Mouse (Mus musculus) liver, embryonic 14.5 days (tissue): ENCODE measurements around the gene Cep19. TPM values are rescaled to one million over a fixed set of nuclear protein-coding genes. Genes with fewer than 3 reads are reported as not detected.

Source experiments
- ATAC-seq: fragments of 200-750 bp; cut with Nextera tagmentation; 2 replicates; pipeline ENCODE4 v1.8.0; 2017; ENCODE audit warnings: moderate number of reproducible peaks, mild to moderate bottlenecking, moderate library complexity; ENCODE audit not compliant: insufficient read depth
- DNase-seq, 3 experiments: peaks; one replicate each; pipeline ENCODE4 v3.0.0-alpha.2; 2012 to 2013; ENCODE audit warnings: low read depth in 3 of 3, low spot score in 3 of 3
- H3K27ac ChIP-seq: fragments of 300-500 bp; sonication (generic); 2 replicates; pipeline ENCODE4 v1.5.1; 2014; ENCODE audit warnings: moderate library complexity, mild to moderate bottlenecking, control low read depth, inconsistent platforms
- H3K27me3 ChIP-seq: fragments of 300-500 bp; sonication (generic); 2 replicates; pipeline ENCODE4 v1.6.1; 2014; ENCODE audit warnings: mild to moderate bottlenecking, low read length, moderate library complexity; ENCODE audit not compliant: control insufficient read depth, insufficient read depth
- H3K36me3 ChIP-seq: fragments of 300-500 bp; sonication (generic); replicated peaks from 2 replicates; pipeline ENCODE4 v1.6.1; 2014; ENCODE audit warnings: low read depth; ENCODE audit not compliant: control insufficient read depth, insufficient read depth
- H3K4me1 ChIP-seq, 2 experiments: fragments of 200-500 bp in 1 of 2; fragments of 300-500 bp in 1 of 2; sonication (generic) in 1 of 2; replicated peaks; 2 replicates each; pipeline ENCODE4 v1.6.1; 2012 to 2014; ENCODE audit warnings: antibody characterized with exemption in 1 of 2, inconsistent platforms in 1 of 2, low read length in 1 of 2; ENCODE audit not compliant: control insufficient read depth in 2 of 2, insufficient read depth in 2 of 2
- H3K4me2 ChIP-seq: fragments of 300-500 bp; sonication (generic); 2 replicates; pipeline ENCODE4 v1.6.1; 2014; ENCODE audit warnings: low read depth, mild to moderate bottlenecking, control low read depth, moderate library complexity
- H3K4me3 ChIP-seq, 2 experiments: fragments of 200-500 bp in 1 of 2; fragments of 300-500 bp in 1 of 2; sonication (generic) in 1 of 2; 2 replicates each; pipeline ENCODE4 v1.5.1; 2012 to 2014; ENCODE audit warnings: low read depth in 2 of 2, low read length in 2 of 2, mild to moderate bottlenecking in 2 of 2, control low read depth in 1 of 2, inconsistent platforms in 1 of 2, moderate library complexity in 1 of 2; ENCODE audit not compliant: insufficient read depth in 1 of 2
- H3K9ac ChIP-seq: fragments of 300-500 bp; sonication (generic); replicated peaks from 2 replicates; pipeline ENCODE4 v1.6.1; 2014; ENCODE audit warnings: mild to moderate bottlenecking, control low read depth, moderate library complexity
- H3K9me3 ChIP-seq: fragments of 300-500 bp; sonication (generic); 2 replicates; pipeline ENCODE4 v1.6.1; 2016; ENCODE audit warnings: low read length, mixed read lengths; ENCODE audit not compliant: control insufficient read depth
- CTCF ChIP-seq: IDR thresholded peaks from 2 replicates; pipeline ENCODE4 v1.5.1; 2016; ENCODE audit warnings: antibody characterized with exemption, low read depth, control low read depth
- EP300 ChIP-seq: IDR thresholded peaks from 2 replicates; pipeline ENCODE4 v1.6.1; 2016; ENCODE audit warnings: antibody characterized with exemption, low read depth
- WGBS: fragments of 180-500 bp; shearing (Covaris S2); extraction: QIAGEN DNeasy Blood & Tissue Kit; methylation state at CpG from one replicate; pipeline ENCODE4 v1.1.7; 2014; ENCODE audit not compliant: insufficient replicate concordance; 5-methylcytosine and 5-hydroxymethylcytosine counted together
- polyA plus RNA-seq, 2 experiments: library from polyadenylated mRNA; depleted of rRNA in 1 of 2; stranded (reverse) in 1 of 2; unstranded in 1 of 2; fragments of >200 nt; fragmentation: Nextera tagmentation in 1 of 2; extraction: Ambion mirVana in 1 of 2; gene quantifications; 2 replicates each; pipeline versions ENCODE4 v1.2.1 to v1.2.3; 2012 to 2014

Gene Cep19
- polyA plus RNA-seq, 2 experiments: 2.1 to 4.3 TPM

DNA sequence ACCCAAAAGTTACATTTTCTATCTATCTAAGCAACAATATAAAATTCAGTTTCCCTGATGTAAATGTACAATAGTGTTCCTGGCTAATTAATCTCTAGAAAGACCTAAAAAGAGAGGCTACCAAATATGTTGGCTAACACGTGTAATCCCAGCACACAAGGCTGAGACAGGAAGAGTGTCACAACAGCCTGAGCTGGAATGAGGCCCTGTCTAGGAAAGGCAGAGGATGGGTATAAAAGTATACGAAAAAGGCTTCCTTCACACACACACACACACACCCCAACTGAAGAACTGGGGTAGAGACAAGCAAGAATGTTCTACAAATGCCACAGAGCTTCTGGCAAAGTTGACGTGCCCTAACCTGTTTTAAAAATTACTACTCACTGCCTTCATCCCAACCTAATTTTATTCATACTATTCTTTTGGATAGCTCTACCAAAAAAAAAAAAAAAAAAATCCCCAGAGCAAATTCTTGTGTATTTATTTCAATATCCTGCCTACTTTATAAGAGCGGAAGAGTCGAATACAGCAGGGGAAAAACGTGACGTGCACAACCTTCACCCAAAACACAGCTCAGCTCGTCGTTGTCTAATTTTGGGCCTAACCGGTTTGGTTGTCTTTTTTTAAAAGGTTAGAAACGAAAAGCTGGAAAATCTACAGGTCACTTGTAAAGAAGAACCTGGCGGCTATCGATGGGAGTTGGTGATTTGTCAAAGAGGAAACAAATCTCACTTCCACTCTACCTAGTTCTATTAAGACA lies 21.8 kb upstream of the Cep19 start:
- TF ChIP-seq CTCF (no peak), EP300 (no peak)
- H3K4me1 ChIP-seq: peaks cover 9 to 11% of the 10 kb centered on the region in 2 experiments
- 4% methylated on average over 13 of the region's 13 CpGs for WGBS
- no peaks in the 10 kb centered on the region for H3K27me3 ChIP-seq
- H3K9ac ChIP-seq: peak overlapping the region; percentile 95
- no peaks in the 10 kb centered on the region for H3K9me3 ChIP-seq
- H3K27ac ChIP-seq: peak overlapping the region; percentile 94; the same call in 1 of the 2 replicates
- ATAC-seq (no peak), DNase-seq (no peak)
- H3K36me3 ChIP-seq: no peaks in the 10 kb centered on the region
- H3K4me3 ChIP-seq: peak overlapping the region; percentile 93 to 97
- H3K4me2 ChIP-seq: peak overlapping the region; percentile 65

DNA sequence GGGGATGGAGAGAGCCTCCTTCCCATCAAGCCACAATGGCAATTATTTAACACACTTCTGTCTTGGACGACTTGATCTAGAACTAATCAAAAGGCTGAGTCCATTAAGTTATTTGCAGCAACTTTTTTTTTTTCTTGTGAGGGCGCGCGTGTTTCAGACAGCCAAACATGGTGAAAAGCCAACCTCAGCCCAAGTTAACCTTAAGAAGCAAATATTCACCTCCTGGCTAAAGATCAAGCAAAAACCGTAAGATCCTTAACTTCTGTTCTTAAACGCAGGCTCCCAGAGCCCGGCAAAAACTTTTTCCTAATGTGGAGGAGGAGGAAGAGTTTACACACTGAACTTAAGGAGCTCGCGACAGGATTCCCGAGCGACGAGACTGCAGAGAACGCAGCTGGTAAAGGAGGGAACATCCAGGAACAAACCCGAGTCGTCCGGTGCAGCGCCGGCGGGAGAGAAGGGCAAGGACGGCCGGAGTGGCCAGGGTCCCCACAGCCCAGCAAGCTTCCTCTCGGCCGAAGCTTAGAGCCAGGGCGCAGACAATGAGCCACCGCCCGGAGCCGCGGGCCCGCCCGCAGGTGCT lies 21.1 kb upstream of the Cep19 start:
- Histone ChIP-seq H3K36me3 (no peaks in the 10 kb centered on the region), H3K4me1 (peaks cover 9 to 11% of the 10 kb centered on the region in 2 experiments), H3K9me3 (no peaks in the 10 kb centered on the region), H3K27ac (peak overlapping the region; percentile 94), H3K4me2 (peak overlapping the region; percentile 65), H3K9ac (peak overlapping the region; percentile 95), H3K27me3 (no peaks in the 10 kb centered on the region), H3K4me3 (peak overlapping the region; percentile 93 to 97)
- WGBS: under 1% methylated on average over 30 of the region's 30 CpGs
- TF ChIP-seq EP300: no peak
- TF ChIP-seq CTCF: no peak
- no peak for ATAC-seq
- DNase-seq: peak in 2 of 3 experiments; percentile 17 to 45

DNA sequence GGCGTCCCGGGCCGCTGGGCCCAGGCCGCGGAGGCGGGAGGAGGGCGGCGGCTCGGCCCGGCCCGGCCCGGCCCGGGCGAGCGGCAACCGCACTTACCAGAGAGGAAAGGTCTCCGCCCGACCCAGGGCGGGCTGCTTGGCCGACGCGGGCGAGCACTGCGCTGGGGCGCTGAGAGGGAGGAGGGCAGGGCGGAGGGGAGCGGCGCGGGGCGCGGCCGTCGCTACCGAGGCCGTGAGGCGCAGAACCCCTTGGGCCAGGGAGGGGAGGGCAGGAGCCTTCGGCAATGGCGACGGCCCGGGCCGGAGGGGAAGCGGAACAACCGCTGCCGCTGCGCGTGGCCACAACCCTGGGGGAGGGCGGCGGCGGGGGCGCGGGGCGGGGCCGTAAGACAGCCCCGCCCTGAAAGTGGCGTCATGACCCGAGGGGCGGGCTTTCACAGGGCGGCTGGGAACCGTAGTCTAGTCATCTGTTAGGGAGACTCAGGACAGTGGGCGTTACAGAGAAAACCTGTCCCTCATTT lies 20.5 kb upstream of the Cep19 start, which contains the start of gene Pak2:
Pak2 (minus strand) TSS at position 352 of the 521 bp plus-strand sequence.
- Histone ChIP-seq H3K4me1 (peaks cover 9 to 11% of the 10 kb centered on the region in 2 experiments), H3K27me3 (no peaks in the 10 kb centered on the region), H3K4me2 (peak within 1 kb of the TSS; percentile 65), H3K9ac (peak within 1 kb of the TSS; percentile 95), H3K36me3 (no peaks in the 10 kb centered on the region), H3K4me3 (peak within 1 kb of the TSS; percentile 93 to 97), H3K9me3 (no peaks in the 10 kb centered on the region), H3K27ac (peak within 1 kb of the TSS; percentile 94)
- TF ChIP-seq CTCF: no peak
- TF ChIP-seq EP300: no peak
- under 1% methylated on average over 59 of the region's 60 CpGs for WGBS
- ATAC-seq (peak; percentile 96), DNase-seq (peak; percentile 78 to 81 (median 79))

DNA sequence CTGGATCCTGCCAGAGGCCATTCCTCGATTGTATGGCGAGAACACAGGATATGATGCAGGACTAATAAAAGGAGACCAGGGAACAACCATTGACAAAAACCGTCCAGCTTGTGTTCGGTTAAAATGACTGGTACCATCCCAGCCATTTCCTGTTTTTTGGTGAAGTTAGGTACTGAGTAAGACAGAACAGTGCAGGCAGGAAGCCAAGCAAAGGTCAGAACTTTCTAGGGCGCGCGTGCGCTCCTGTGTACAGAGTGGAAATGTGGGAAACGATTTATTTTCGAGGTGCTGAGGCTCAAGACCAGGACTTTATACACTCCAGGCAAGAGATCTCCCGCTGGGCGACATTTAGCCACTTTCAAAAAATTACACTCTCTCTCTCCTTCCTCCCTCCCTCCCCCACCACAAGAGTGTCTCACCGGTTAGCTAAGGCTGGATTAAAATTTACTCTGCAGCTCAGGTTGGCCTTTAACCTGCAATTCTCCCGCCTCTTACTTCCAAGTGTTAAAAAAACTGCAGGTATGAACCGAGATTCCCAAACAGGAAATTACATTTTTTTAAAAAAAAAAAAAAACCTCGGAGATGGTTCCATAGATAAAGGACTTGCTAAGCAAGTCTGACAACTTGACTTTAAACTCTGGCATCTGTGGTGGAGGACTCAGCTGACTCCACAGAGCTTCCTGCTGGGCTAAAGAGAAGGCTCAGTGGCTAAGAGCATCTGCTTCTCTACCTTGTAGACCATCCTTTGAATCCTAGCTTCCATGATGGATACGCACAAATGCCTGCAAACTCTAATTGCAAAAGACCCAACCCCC lies 11.8 kb upstream of the Cep19 start:
- no peaks in the 10 kb centered on the region for H3K4me1 ChIP-seq
- H3K9me3 ChIP-seq: no peaks in the 10 kb centered on the region
- TF ChIP-seq CTCF (no peak), EP300 (no peak)
- DNase-seq: no peak
- 44% methylated on average over 17 of the region's 17 CpGs for WGBS
- no peak overlapping the region for H3K4me2 ChIP-seq
- H3K27me3 ChIP-seq: no peaks in the 10 kb centered on the region
- H3K27ac ChIP-seq: no peak overlapping the region
- ATAC-seq: no peak
- no peaks in the 10 kb centered on the region for H3K36me3 ChIP-seq
- no peak overlapping the region for H3K4me3 ChIP-seq
- H3K9ac ChIP-seq: no peak overlapping the region
